Mouse (Mus musculus) kidney, adult 2 months (tissue): ENCODE data around the gene Vash1.

ENCODE experiments used
- CTCF ChIP-seq: fragments of 200-500 bp; conservative IDR thresholded peaks from 2 replicates; pipeline ENCODE4 v1.5.1; 2011; ENCODE audit warnings: low read depth, mild to moderate bottlenecking, control low read depth, low read length, moderate library complexity, mixed read lengths; ENCODE audit not compliant: insufficient read depth, insufficient read length
- POLR2A ChIP-seq: fragments of 200-500 bp; IDR thresholded peaks from one replicate; pipeline ENCODE4 v1.6.1; 2011; ENCODE audit warnings: low read depth, low read length, control low read depth

- no peak for TF ChIP-seq CTCF
- TF ChIP-seq POLR2A, result no peak
These were observed 41.6 kb downstream of the Vash1 start for GRCm38 (mm10) chr12:86719961-86720639.
